Mouse (Mus musculus): ENCODE measurements around the gene Ifi203. TPM values are rescaled to one million over a fixed set of nuclear protein-coding genes. Genes with fewer than 3 reads are reported as not detected.
"Not testable (repeated sequence)": the region's sequence is repeated elsewhere in the genome, so short reads cannot be mapped to it uniquely, and the experiment has no call there.

Ifi203 gene
- polyA plus RNA-seq, 1 experiment from 2014 or later, result 1.4 TPM

GRCm38 (mm10) chr1:173955071-173955796, 12.8 kb upstream of the Ifi203 start:
- Histone ChIP-seq H3K9ac (ENCODE audit: low read length) (no peak overlapping the region), H3K4me2 (ENCODE audit: low read depth, low read length) (no peak overlapping the region), H3K27me3 (ENCODE audit: control insufficient read depth, insufficient read depth, low read depth, low read length) (no peaks in the 10 kb centered on the region), H3K4me1 (replicated peaks; ENCODE audit: control insufficient read depth, insufficient read depth, low read length) (no peaks in the 10 kb centered on the region), H3K27ac (ENCODE audit: low read length) (no peak overlapping the region), H3K36me3 (ENCODE audit: control insufficient read depth, insufficient read depth, low read length) (no peaks in the 10 kb centered on the region), H3K4me3 (ENCODE audit: low read length) (no peak overlapping the region), H3K9me3 (ENCODE audit: control insufficient read depth, low read length) (no peaks in the 10 kb centered on the region)
- 78% methylated on average over 2 of the region's 2 CpGs for WGBS
- ATAC-seq (ENCODE audit: low read depth), result no peak

- Histone ChIP-seq H3K4me1 (replicated peaks; ENCODE audit: control insufficient read depth, insufficient read depth, low read length) (no peaks in the 10 kb centered on the region), H3K4me2 (ENCODE audit: low read depth, low read length) (no peak overlapping the region), H3K36me3 (ENCODE audit: control insufficient read depth, insufficient read depth, low read length) (no peaks in the 10 kb centered on the region), H3K9ac (ENCODE audit: low read length) (no peak overlapping the region), H3K9me3 (ENCODE audit: control insufficient read depth, low read length) (no peaks in the 10 kb centered on the region), H3K4me3 (ENCODE audit: low read length) (no peak overlapping the region), H3K27ac (ENCODE audit: low read length) (no peak overlapping the region), H3K27me3 (ENCODE audit: control insufficient read depth, insufficient read depth, low read depth, low read length) (no peaks in the 10 kb centered on the region)
- 68% methylated on average over 1 of the region's 1 CpGs for WGBS
- no peak for ATAC-seq (ENCODE audit: low read depth)
These were observed 11.1 kb upstream of the Ifi203 start for GRCm38 (mm10) chr1:173953563-173953962.

DNA sequence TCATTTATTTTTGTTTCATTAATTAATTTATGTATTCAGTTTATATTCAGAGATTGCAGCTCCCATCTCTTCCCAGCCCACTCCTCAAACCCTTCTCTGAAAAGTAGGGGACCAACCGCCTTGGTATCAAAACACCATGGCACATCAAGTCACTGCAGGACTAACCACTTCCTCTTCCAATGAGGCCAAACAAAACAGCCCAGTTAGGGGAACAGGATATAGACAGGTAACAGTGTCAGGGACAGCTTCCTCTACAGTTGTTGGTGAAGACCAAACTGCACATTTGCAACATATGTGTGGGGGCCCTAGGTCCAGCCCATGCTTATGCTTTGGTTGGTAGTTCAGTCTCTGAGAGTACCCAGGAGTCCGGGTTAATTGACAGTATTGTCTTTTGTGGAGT, 6.6 kb upstream of the Ifi203 start:
- H3K4me3 ChIP-seq (ENCODE audit: low read length); ATAC-seq (ENCODE audit: low read depth); H3K27ac ChIP-seq (ENCODE audit: low read length); H3K4me1 ChIP-seq (replicated peaks; ENCODE audit: control insufficient read depth, insufficient read depth, low read length); H3K9me3 ChIP-seq (ENCODE audit: control insufficient read depth, low read length); H3K4me2 ChIP-seq (ENCODE audit: low read depth, low read length); H3K9ac ChIP-seq (ENCODE audit: low read length); H3K27me3 ChIP-seq (ENCODE audit: control insufficient read depth, insufficient read depth, low read depth, low read length); H3K36me3 ChIP-seq (ENCODE audit: control insufficient read depth, insufficient read depth, low read length): not testable (repeated sequence)
- 85% methylated on average over 2 of the region's 2 CpGs for WGBS

- not testable (repeated sequence) for H3K36me3 ChIP-seq (ENCODE audit: control insufficient read depth, insufficient read depth, low read length); H3K27ac ChIP-seq (ENCODE audit: low read length); ATAC-seq (ENCODE audit: low read depth); H3K27me3 ChIP-seq (ENCODE audit: control insufficient read depth, insufficient read depth, low read depth, low read length); H3K4me3 ChIP-seq (ENCODE audit: low read length); H3K9me3 ChIP-seq (ENCODE audit: control insufficient read depth, low read length); H3K9ac ChIP-seq (ENCODE audit: low read length); H3K4me2 ChIP-seq (ENCODE audit: low read depth, low read length); H3K4me1 ChIP-seq (replicated peaks; ENCODE audit: control insufficient read depth, insufficient read depth, low read length)
These were observed 251 bp upstream of the Ifi203 start for GRCm38 (mm10) chr1:173942780-173943066.

GRCm38 (mm10) chr1:173941522-173941921, 950 bp downstream of the Ifi203 start:
- not testable (repeated sequence) for H3K4me3 ChIP-seq (ENCODE audit: low read length); H3K4me2 ChIP-seq (ENCODE audit: low read depth, low read length); H3K27ac ChIP-seq (ENCODE audit: low read length); H3K9ac ChIP-seq (ENCODE audit: low read length); H3K4me1 ChIP-seq (replicated peaks; ENCODE audit: control insufficient read depth, insufficient read depth, low read length); H3K9me3 ChIP-seq (ENCODE audit: control insufficient read depth, low read length); H3K27me3 ChIP-seq (ENCODE audit: control insufficient read depth, insufficient read depth, low read depth, low read length); H3K36me3 ChIP-seq (ENCODE audit: control insufficient read depth, insufficient read depth, low read length); ATAC-seq (ENCODE audit: low read depth)
- WGBS, result 80% methylated on average over 2 of the region's 2 CpGs

GRCm38 (mm10) chr1:173919279-173919678, 23.2 kb downstream of the Ifi203 start:
- not testable (repeated sequence) for H3K4me1 ChIP-seq (replicated peaks; ENCODE audit: control insufficient read depth, insufficient read depth, low read length); H3K27me3 ChIP-seq (ENCODE audit: control insufficient read depth, insufficient read depth, low read depth, low read length); ATAC-seq (ENCODE audit: low read depth); H3K4me2 ChIP-seq (ENCODE audit: low read depth, low read length); H3K36me3 ChIP-seq (ENCODE audit: control insufficient read depth, insufficient read depth, low read length); H3K9me3 ChIP-seq (ENCODE audit: control insufficient read depth, low read length); H3K9ac ChIP-seq (ENCODE audit: low read length); H3K4me3 ChIP-seq (ENCODE audit: low read length); H3K27ac ChIP-seq (ENCODE audit: low read length)
- 71% methylated on average over 2 of the region's 3 CpGs for WGBS

GRCm38 (mm10) chr1:173914559-173914958, 27.9 kb downstream of the Ifi203 start:
- Histone ChIP-seq H3K36me3 (ENCODE audit: control insufficient read depth, insufficient read depth, low read length) (no peaks in the 10 kb centered on the region), H3K4me3 (ENCODE audit: low read length) (no peak overlapping the region), H3K27me3 (ENCODE audit: control insufficient read depth, insufficient read depth, low read depth, low read length) (no peaks in the 10 kb centered on the region), H3K9me3 (ENCODE audit: control insufficient read depth, low read length) (no peaks in the 10 kb centered on the region), H3K9ac (ENCODE audit: low read length) (no peak overlapping the region), H3K4me1 (replicated peaks; ENCODE audit: control insufficient read depth, insufficient read depth, low read length) (no peaks in the 10 kb centered on the region), H3K27ac (ENCODE audit: low read length) (no peak overlapping the region), H3K4me2 (ENCODE audit: low read depth, low read length) (no peak overlapping the region)
- 63% methylated on average over 2 of the region's 2 CpGs for WGBS
- ATAC-seq (ENCODE audit: low read depth), result no peak

GRCm38 (mm10) chr1:173913256-173913791, 29.1 kb downstream of the Ifi203 start:
- not testable (repeated sequence) for H3K27ac ChIP-seq (ENCODE audit: low read length); ATAC-seq (ENCODE audit: low read depth); H3K4me3 ChIP-seq (ENCODE audit: low read length); H3K9me3 ChIP-seq (ENCODE audit: control insufficient read depth, low read length); H3K27me3 ChIP-seq (ENCODE audit: control insufficient read depth, insufficient read depth, low read depth, low read length); H3K4me1 ChIP-seq (replicated peaks; ENCODE audit: control insufficient read depth, insufficient read depth, low read length); H3K9ac ChIP-seq (ENCODE audit: low read length); H3K4me2 ChIP-seq (ENCODE audit: low read depth, low read length); H3K36me3 ChIP-seq (ENCODE audit: control insufficient read depth, insufficient read depth, low read length)

- not testable (repeated sequence) for H3K4me2 ChIP-seq (ENCODE audit: low read depth, low read length); H3K27ac ChIP-seq (ENCODE audit: low read length); H3K9ac ChIP-seq (ENCODE audit: low read length); H3K9me3 ChIP-seq (ENCODE audit: control insufficient read depth, low read length); ATAC-seq (ENCODE audit: low read depth); H3K36me3 ChIP-seq (ENCODE audit: control insufficient read depth, insufficient read depth, low read length); H3K27me3 ChIP-seq (ENCODE audit: control insufficient read depth, insufficient read depth, low read depth, low read length); H3K4me3 ChIP-seq (ENCODE audit: low read length); H3K4me1 ChIP-seq (replicated peaks; ENCODE audit: control insufficient read depth, insufficient read depth, low read length)
- 76% methylated on average over 6 of the region's 6 CpGs for WGBS
These were observed 29.8 kb downstream of the Ifi203 start, which contains the start of gene Ifi211 for GRCm38 (mm10) chr1:173912548-173913255. Ifi211 (minus strand) TSS chr1:173913046.
